Mouse (Mus musculus) embryo, embryonic 11.5 days (tissue): ENCODE measurements at regions not wholly inside any gene's neighbourhood (a gene's known extent, or its start where the extent isn't known, plus 50 kb on each side); places are given as distances from the start of the nearest gene placed in this dataset.
"Not testable (repeated sequence)": the region's sequence is repeated elsewhere in the genome, so short reads cannot be mapped to it uniquely, and the experiment has no call there.

Source experiments
- DNase-seq: peaks from one replicate; pipeline ENCODE4 v3.0.0-alpha.2; 2012; ENCODE audit warnings: low read depth, low spot score

GRCm38 (mm10) chr14:37571971-37572370 is 436.9 kb upstream of the Ghitm start:
- DNase-seq, result no peak

- DNase-seq, result no peak
Measured at GRCm38 (mm10) chr14:37558258-37558657, 423.2 kb upstream of the Ghitm start.

GRCm38 (mm10) chr14:37523616-37524015 is 388.5 kb upstream of the Ghitm start:
- DNase-seq, result no peak

GRCm38 (mm10) chr14:37520631-37521030 is 385.6 kb upstream of the Ghitm start:
- not testable (repeated sequence) for DNase-seq

- no peak for DNase-seq
Measured at GRCm38 (mm10) chr14:37505314-37505713, 370.2 kb upstream of the Ghitm start.

- DNase-seq, result no peak
Measured at GRCm38 (mm10) chr14:37490711-37491110, 355.6 kb upstream of the Ghitm start.

GRCm38 (mm10) chr14:37485292-37485691 is 350.2 kb upstream of the Ghitm start:
- no peak for DNase-seq

- no peak for DNase-seq
Measured at GRCm38 (mm10) chr14:37477599-37477998, 342.5 kb upstream of the Ghitm start.

- no peak for DNase-seq
Measured at GRCm38 (mm10) chr14:37468711-37469110, 333.6 kb upstream of the Ghitm start.

- no peak for DNase-seq
Measured at GRCm38 (mm10) chr14:37440874-37441273, 305.8 kb upstream of the Ghitm start.

GRCm38 (mm10) chr14:37430656-37431055 is 295.6 kb upstream of the Ghitm start:
- no peak for DNase-seq

GRCm38 (mm10) chr14:37425506-37425905 is 290.4 kb upstream of the Ghitm start:
- DNase-seq, result no peak

- no peak for DNase-seq
Measured at GRCm38 (mm10) chr14:37421566-37421965, 286.5 kb upstream of the Ghitm start.

- not testable (repeated sequence) for DNase-seq
Measured at GRCm38 (mm10) chr14:37412583-37412982, 277.5 kb upstream of the Ghitm start.

GRCm38 (mm10) chr14:37371972-37372371 is 236.9 kb upstream of the Ghitm start:
- DNase-seq, result no peak

GRCm38 (mm10) chr14:37361896-37362295 is 226.8 kb upstream of the Ghitm start:
- no peak for DNase-seq

- peak; percentile 50 for DNase-seq
Measured at GRCm38 (mm10) chr14:37355968-37356704, 221.1 kb upstream of the Ghitm start.

GRCm38 (mm10) chr14:37323392-37323791 is 188.3 kb upstream of the Ghitm start:
- DNase-seq, result no peak

- DNase-seq, result no peak
Measured at GRCm38 (mm10) chr14:37315239-37315895, 180.3 kb upstream of the Ghitm start.

GRCm38 (mm10) chr14:37313906-37314305 is 178.8 kb upstream of the Ghitm start:
- no peak for DNase-seq

GRCm38 (mm10) chr14:37312887-37313286 is 177.8 kb upstream of the Ghitm start:
- DNase-seq, result no peak

- DNase-seq, result no peak
Measured at GRCm38 (mm10) chr14:37306622-37307274, 171.7 kb upstream of the Ghitm start.

- no peak for DNase-seq
Measured at GRCm38 (mm10) chr14:37298631-37299030, 163.6 kb upstream of the Ghitm start.
